Comparison of ENCODE assay signal across 8 mouse cellular contexts in genomic region chr4:155219271-155220212, GRCm38 (mm10). TPM values are rescaled to one million over a fixed set of nuclear protein-coding genes. Genes with fewer than 3 reads are reported as not detected.
DNase-seq lines count a peak whose midpoint lies in the region; ATAC-seq and TF ChIP-seq lines count a peak whose summit lies in the region.

No protein-coding gene starts in this region.

- H3K4me3 ChIP-seq in kidney, postnatal 0 days (replicated peaks; ENCODE audit: low read depth, low read length) = peak overlapping the region; percentile 86
- H3K4me3 ChIP-seq in cortical plate, adult 2 months (ENCODE audit: insufficient read depth, low read length) = peak overlapping the region; percentile 97
- H3K4me3 ChIP-seq in hindbrain, postnatal 0 days (ENCODE audit: low read length) = peak overlapping the region; percentile 83

- H3K9ac ChIP-seq in kidney, postnatal 0 days (ENCODE audit: low read depth, low read length) = peak overlapping the region; percentile 97; the same call in 1 of the 2 replicates
- peak overlapping the region; percentile 93; the same call in 1 of the 2 replicates for H3K9ac ChIP-seq in hindbrain, postnatal 0 days (replicated peaks; ENCODE audit: low read length)

- peaks cover 62% of the 10 kb centered on the region for H3K4me1 ChIP-seq in kidney, postnatal 0 days (replicated peaks; ENCODE audit: insufficient read depth, low read length)
- H3K4me1 ChIP-seq in cortical plate, adult 2 months (ENCODE audit: control insufficient read depth, insufficient read depth, low read length) = peaks cover 36% of the 10 kb centered on the region
- peaks cover 50% of the 10 kb centered on the region for H3K4me1 ChIP-seq in hindbrain, postnatal 0 days (ENCODE audit: insufficient read depth, low read length)

- TF ChIP-seq CTCF in kidney, postnatal 0 days (IDR thresholded peaks at IDR 0.05; ENCODE audit: low read depth) = no peak
- TF ChIP-seq CTCF in cortical plate, adult 2 months (IDR thresholded peaks at IDR 0.05; ENCODE audit: extremely low read depth, insufficient read depth, low read length) = no peak
- TF ChIP-seq CTCF in hindbrain, postnatal 0 days (IDR thresholded peaks at IDR 0.05; ENCODE audit: low read depth) = no peak

- no peaks in the 10 kb centered on the region for H3K36me3 ChIP-seq in kidney, postnatal 0 days (ENCODE audit: insufficient read depth, low read length)
- H3K36me3 ChIP-seq in hindbrain, postnatal 0 days (ENCODE audit: insufficient read depth, low read length) = no peaks in the 10 kb centered on the region

- TF ChIP-seq POLR2A in cortical plate, adult 2 months (IDR thresholded peaks at IDR 0.05; ENCODE audit: extremely low read depth, insufficient read depth, low read length) = no peak

- no peaks in the 10 kb centered on the region for H3K27me3 ChIP-seq in kidney, postnatal 0 days (ENCODE audit: insufficient read depth, low read length)
- no peaks in the 10 kb centered on the region for H3K27me3 ChIP-seq in hindbrain, postnatal 0 days (ENCODE audit: insufficient read depth, low read length)

- no peak for DNase-seq in kidney, postnatal 0 days (ENCODE audit: low spot score)
- no peak for DNase-seq in kidney, adult 11 months
- no peak for DNase-seq in hindbrain, postnatal 0 days (ENCODE audit: low spot score)
- DNase-seq in natural killer cell, adult 2 months (ENCODE audit: low spot score in 2 of 2) = peak; percentile 60 to 61
- DNase-seq in left cerebral cortex, adult 11 months (ENCODE audit: low spot score) = no peak
- DNase-seq in frontal cortex, postnatal 36 days (ENCODE audit: low spot score in 2 of 2) = no peak
- no peak for DNase-seq in urinary bladder, adult 2 months (ENCODE audit: low spot score)

- 27% methylated on average over 12 of the region's 12 CpGs for WGBS in kidney, postnatal 0 days
- WGBS in hindbrain, postnatal 0 days = 39% methylated on average over 12 of the region's 12 CpGs

- peak overlapping the region; percentile 96 for H3K4me2 ChIP-seq in kidney, postnatal 0 days (ENCODE audit: low read length)
- peak overlapping the region; percentile 100 for H3K4me2 ChIP-seq in hindbrain, postnatal 0 days (ENCODE audit: low read depth, low read length)

- H3K27ac ChIP-seq in kidney, postnatal 0 days = peak overlapping the region; percentile 27; the same call in 1 of the 2 replicates
- no peak overlapping the region for H3K27ac ChIP-seq in cortical plate, adult 2 months (ENCODE audit: insufficient read depth, low read length)
- no peak overlapping the region for H3K27ac ChIP-seq in hindbrain, postnatal 0 days

- ATAC-seq in kidney, postnatal 0 days (replicated peaks; ENCODE audit: low FRiP score, low read depth) = no peak
- ATAC-seq in hindbrain, postnatal 0 days = no peak

- H3K9me3 ChIP-seq in kidney, postnatal 0 days (replicated peaks; ENCODE audit: low read length) = no peaks in the 10 kb centered on the region
- no peaks in the 10 kb centered on the region for H3K9me3 ChIP-seq in hindbrain, postnatal 0 days (ENCODE audit: low read length)

RNA-seq across cellular contexts. Expression of gene Ski, which starts 2.9 kb away (rescaled TPM):
- polyA plus RNA-seq in kidney, postnatal 0 days (2015; fragmentation: Nextera tagmentation; extraction: Ambion mirVana) = 15.5 TPM in 2 replicates
- polyA plus RNA-seq in cortical plate, adult 2 months (2012; rRNA removed) = 69.0 and 70.3 TPM in 2 replicates
- 69.8 and 71.3 TPM in 2 replicates for total RNA-seq in hindbrain, postnatal 0 days (2014; rRNA removed)
- 8.8 and 9.5 TPM in 2 replicates for polyA plus RNA-seq in hindbrain, postnatal 0 days (2015; fragmentation: Nextera tagmentation; extraction: Ambion mirVana)
- polyA plus RNA-seq in urinary bladder, adult 2 months (2012; rRNA removed) = 43.6 and 67.2 TPM in 2 replicates

RNA-seq across cellular contexts. Expression of gene Faap20, which starts 30.1 kb away (rescaled TPM):
- 77.2 and 80.0 TPM in 2 replicates for polyA plus RNA-seq in kidney, postnatal 0 days (2015; fragmentation: Nextera tagmentation; extraction: Ambion mirVana)
- 36.5 and 37.5 TPM in 2 replicates for polyA plus RNA-seq in cortical plate, adult 2 months (2012; rRNA removed)
- 51.2 and 61.4 TPM in 2 replicates for total RNA-seq in hindbrain, postnatal 0 days (2014; rRNA removed)
- polyA plus RNA-seq in hindbrain, postnatal 0 days (2015; fragmentation: Nextera tagmentation; extraction: Ambion mirVana) = 60.8 and 62.5 TPM in 2 replicates
- polyA plus RNA-seq in urinary bladder, adult 2 months (2012; rRNA removed) = 47.5 and 51.8 TPM in 2 replicates

Comparison
In these comparisons a context has a peak if more than half of its experiments do, and no peak if none do; other contexts are left out.
1. DNase-seq: peak in natural killer cell, adult 2 months (2 of 2); none in kidney, postnatal 0 days (single experiment), kidney, adult 11 months (single experiment), hindbrain, postnatal 0 days (single experiment), left cerebral cortex, adult 11 months (single experiment), frontal cortex, postnatal 36 days (0 of 2) and urinary bladder, adult 2 months (single experiment).
2. Peak in every context shown above with its lines, with median percentiles within 50 percentile points of each other: H3K4me3 ChIP-seq.